Mouse (Mus musculus) left cerebral cortex, postnatal 14 days (tissue): Measurements from ENCODE around the gene Gphn. TPM values are rescaled to one million over a fixed set of nuclear protein-coding genes. Genes with fewer than 3 reads are reported as not detected.
"Not testable (repeated sequence)": the region's sequence is repeated elsewhere in the genome, so short reads cannot be mapped to it uniquely, and the experiment has no call there.

Experiments used
- DNase-seq, 2 experiments: peaks; one replicate each; pipeline ENCODE4 v3.0.0; 2021 to 2022; ENCODE audit warnings: low spot score in 2 of 2, mixed read lengths in 1 of 2
- intact Hi-C: fragments of 180-260 bp; cut with DNase I; formaldehyde crosslinking; loops from one replicate; pipeline ENCODE4 v1.15.1; 2025
- total RNA-seq, 2 experiments: library from RNA; stranded (reverse); gene quantifications; 2 replicates each; pipeline ENCODE4 v1.2.3; 2021

Gphn gene
- total RNA-seq, 2 experiments from 2014 or later, result 68.8 to 71.9 TPM

DNA sequence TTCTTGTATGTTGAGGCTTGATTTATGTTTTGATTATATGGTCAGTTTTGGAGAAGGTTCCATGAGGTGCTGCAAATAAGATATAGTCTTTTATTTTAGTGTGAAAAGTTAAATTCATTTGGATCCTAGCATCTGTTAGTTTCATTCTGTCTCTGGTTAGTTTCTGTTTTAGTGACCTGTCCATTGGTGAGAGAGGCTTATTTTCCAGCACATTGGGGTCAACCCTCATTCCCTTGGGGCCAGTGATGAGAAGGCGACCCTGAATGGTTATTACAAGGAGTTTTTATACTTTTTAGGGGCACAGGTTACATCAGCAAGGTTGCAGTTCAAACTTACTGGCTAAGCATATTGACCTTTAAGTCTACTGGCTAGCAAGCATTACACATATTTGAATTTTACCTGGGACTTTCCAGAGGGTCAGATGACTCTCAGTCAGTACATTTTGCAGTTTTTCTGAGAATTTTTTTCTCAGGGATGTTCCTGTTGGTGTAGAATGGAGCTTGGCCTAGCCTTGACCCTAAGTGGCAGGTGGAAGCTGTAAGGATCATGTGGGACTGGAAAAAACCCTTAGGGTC is 72.7 kb downstream of the Gphn start:
- DNase-seq, result no peak
- intact Hi-C loops, result no loop called here

DNA sequence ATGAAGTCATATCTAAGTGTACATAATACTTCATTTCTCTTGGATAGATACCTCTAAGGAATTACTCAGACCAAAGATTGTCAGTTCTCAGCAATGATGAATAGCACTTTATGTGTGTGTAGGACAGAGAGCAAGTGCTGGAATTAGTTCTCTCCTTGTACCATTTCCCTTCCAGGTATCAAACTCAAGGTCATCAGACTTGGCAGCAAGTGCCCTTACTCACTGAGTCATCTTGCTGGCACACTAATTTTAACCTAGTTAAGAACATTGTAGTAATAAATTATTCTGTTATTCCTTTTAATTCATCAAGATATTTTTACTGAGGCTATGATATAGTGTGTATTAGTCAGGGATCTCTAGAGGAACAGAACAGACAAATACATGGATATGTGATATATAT is 88.9 kb downstream of the Gphn start:
- no peak for DNase-seq
- intact Hi-C loops, result no loop called here

DNA sequence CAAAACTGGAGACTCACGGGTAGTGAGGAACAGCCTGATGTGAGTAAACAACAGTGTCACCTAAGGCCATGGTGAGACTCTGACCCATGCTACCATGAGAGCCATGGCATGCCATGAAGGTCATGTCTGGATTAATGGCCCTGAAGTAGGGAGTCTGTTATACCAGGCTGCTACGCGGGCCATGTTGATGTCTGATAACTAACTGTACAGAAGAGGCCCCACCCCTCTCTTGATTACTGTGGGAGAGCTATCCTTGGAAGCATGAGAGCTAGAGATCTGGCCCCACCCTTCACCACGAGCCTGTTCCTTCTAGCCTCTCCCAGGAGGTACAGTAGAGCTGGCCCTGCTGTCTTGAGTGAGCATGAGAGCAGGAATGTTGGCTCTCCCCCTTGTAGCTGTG is 101.8 kb downstream of the Gphn start:
- DNase-seq, result no peak
- intact Hi-C loops, result no loop called here

- intact Hi-C loops, result no loop called here
- DNase-seq, result peak; percentile 75 to 83
Measured at GRCm38 (mm10) chr12:78332107-78332506, 105.9 kb downstream of the Gphn start.

DNA sequence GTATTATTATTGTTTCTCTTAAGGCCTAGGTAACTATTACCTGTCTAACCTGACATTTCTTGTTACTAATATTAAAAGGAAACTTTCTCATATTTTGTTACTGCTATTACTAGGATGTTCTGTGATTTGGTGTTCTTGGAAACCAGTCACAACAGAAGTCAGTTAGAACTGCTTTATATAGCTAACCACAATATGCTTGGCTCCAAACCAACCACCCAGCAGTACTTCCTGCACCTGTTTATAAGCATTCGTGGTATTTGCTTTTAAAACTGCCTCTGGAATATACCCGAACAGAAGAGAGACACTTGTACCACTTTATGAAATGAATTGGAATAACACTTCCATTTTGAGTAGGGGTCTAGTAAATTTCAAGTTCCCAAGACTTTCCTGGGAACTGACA is 130.3 kb downstream of the Gphn start:
- intact Hi-C loops, result no loop called here

GRCm38 (mm10) chr12:78389267-78389666 is 163.1 kb downstream of the Gphn start:
- DNase-seq, result no peak
- intact Hi-C loops, result no loop called here

More for the DNA sequence above, 130.3 kb downstream of the Gphn start:
- peak in 1 of 2 experiments; percentile 2 for DNase-seq

GRCm38 (mm10) chr12:78395297-78395696 is 169.1 kb downstream of the Gphn start:
- DNase-seq, result no peak

GRCm38 (mm10) chr12:78407518-78407917 is 181.3 kb downstream of the Gphn start:
- intact Hi-C loops, result not testable (repeated sequence)

More at GRCm38 (mm10) chr12:78395297-78395696, 169.1 kb downstream of the Gphn start:
- intact Hi-C loops, result no loop called here

GRCm38 (mm10) chr12:78522176-78522575 is 296.0 kb downstream of the Gphn start:
- no peak for DNase-seq
- intact Hi-C loops, result no loop called here

More at GRCm38 (mm10) chr12:78407518-78407917, 181.3 kb downstream of the Gphn start:
- DNase-seq, result not testable (repeated sequence)

DNA sequence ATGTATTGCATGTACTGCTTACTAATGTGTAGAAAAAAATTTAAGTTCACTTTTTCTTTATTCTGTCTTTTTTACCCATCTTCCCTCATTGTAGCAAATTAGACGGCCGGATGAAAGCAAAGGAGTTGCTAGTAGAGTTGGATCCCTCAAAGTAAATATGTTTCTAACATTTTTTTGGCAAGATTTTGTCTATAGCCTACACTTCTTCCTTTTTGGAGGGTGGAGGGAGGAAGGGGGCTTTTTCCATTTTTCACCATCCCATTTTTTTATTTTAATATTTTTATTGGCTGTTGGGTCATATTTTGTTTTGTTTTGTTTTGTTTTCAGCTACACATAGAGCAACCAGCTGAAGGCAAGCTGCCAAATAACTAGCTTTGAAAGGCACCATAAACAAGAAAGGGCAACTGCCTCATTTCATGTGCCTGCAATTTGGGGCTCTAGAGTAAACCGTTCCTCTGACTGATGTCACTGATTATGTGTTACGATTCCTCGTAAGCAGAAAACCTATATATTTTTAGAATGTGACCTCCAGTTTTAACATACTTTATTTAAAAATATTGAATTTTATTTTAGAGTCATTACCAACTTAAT is 296.7 kb downstream of the Gphn start:
- no peak for DNase-seq
- intact Hi-C loops, result no loop called here

DNA sequence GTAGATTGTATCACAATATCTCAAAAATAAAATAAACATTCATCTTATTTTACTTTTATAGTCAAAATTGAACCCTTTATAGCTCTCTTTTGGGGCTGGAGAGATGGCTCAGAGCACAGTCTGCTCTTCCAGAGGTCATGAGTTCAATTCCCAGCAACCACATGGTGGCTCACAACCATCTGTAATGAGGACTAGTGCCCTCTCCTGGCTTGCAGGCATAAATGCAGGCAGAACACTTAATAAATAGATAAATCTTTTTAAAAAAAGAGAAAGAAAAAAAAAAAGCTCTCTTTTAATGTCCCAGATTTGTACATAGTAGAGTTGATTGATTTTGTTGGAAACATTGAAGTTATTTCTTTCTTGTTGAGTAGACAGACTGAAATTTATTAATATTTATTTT is 311.4 kb downstream of the Gphn start:
- DNase-seq, intact Hi-C loops: not testable (repeated sequence)

DNA sequence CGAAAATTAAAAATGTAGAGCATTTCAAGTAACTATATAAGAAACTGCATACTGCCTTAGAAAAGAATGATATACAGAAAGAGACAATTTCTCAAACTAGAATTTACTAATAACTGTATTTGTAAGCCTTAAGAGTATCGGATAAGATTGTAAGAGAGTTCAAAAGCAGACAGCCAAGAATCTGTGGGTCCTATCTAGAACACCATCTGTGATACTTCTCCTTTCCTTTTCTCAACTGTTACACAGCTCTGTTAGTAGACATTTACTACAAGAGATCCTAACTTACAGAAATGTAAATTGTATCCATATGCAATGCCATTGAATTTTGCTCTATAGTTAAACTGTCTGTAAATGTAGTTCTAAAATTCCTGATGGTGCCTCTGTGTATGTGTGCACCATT is 324.7 kb downstream of the Gphn start:
- DNase-seq, result no peak
- intact Hi-C loops, result no loop called here

DNA sequence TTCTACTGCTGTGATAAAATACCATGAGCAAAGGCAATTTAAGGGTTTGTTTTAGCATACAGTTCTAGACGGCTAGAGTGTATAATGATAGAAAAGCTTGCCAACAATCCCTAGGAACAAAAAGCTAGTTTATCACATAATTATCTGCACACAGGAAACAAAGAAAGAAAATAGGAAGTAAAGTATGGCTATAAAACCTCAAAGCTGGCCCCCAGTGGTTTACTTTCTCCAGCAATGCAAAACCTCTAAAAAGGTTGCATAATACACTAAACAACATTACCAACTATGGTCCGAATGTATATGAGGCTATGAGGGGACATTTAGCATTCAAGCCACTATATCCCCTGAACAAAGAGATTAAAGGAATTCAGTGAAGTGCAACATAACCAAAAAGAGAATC is 405.6 kb downstream of the Gphn start:
- intact Hi-C loops, result no loop called here
- DNase-seq, result no peak

- intact Hi-C loops, result no loop called here
Measured at GRCm38 (mm10) chr12:78639466-78639865, 413.3 kb downstream of the Gphn start.

DNA sequence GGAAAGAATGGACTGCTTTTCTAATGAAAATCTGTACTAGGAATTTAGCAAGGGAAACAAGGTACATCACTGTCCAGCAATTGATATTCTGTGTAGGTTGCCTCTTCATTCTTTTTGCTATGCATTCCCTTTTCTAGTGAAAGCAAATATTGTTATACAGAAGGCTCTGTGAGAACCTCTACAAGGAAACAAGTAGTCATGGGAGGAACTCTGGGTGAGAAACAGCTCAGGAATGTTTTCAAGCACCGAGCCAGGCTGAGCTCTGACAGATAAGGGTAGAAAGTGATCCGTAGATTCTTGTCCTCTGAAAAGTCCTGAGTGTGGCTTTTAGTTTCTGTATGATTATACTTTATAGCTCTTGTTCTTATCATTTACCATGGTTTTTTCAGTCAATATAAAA is 413.9 kb downstream of the Gphn start:
- intact Hi-C loops, result no loop called here

More at GRCm38 (mm10) chr12:78639466-78639865, 413.3 kb downstream of the Gphn start:
- DNase-seq, result no peak

DNA sequence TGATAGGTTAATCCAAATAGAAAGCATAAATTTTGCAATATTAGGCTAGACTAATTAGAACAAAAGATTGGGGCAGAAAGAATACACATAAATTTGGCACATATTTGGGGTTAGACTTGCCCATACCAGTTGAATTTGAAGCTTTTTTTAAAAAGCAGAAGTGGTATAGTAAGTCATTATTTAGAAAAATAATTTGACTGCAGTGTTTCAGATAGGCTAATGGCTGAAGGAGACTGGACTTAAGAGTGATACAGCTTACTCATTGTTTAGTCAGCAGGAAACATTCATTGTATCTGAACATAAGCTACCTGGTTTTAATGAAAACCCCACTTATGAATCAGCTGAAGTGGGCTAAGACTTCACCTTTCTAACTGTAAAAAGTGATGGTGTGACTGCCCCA is 415.0 kb downstream of the Gphn start:
- intact Hi-C loops, result no loop called here

More for the DNA sequence above, 413.9 kb downstream of the Gphn start:
- no peak for DNase-seq

DNA sequence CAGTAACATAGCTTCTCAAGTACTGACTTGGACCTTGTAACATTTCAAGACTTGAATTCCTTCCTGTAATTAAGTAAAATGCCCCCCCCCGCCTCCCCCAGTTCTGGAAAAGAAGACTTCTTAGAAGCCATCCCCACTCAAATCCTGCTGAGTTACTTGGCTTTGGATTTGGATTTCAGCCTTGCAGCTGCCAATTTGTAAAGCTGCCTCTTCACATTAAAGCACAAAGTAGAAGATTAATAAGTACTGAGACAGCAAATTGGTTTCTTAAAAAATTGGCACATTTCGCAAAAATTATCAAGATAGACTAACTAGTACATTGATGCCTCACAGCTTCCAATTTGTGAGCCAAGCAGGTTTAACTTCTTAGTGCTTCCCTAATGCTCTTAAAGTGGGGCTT is 417.5 kb downstream of the Gphn start:
- DNase-seq, result no peak
- intact Hi-C loops, result no loop called here

More for the DNA sequence above, 415.0 kb downstream of the Gphn start:
- no peak for DNase-seq

GRCm38 (mm10) chr12:78645282-78645681 is 419.1 kb downstream of the Gphn start:
- intact Hi-C loops, result no loop called here
- no peak for DNase-seq

GRCm38 (mm10) chr12:78659718-78660304 is 433.6 kb downstream of the Gphn start:
- DNase-seq, result no peak
- intact Hi-C loops, result no loop called here

GRCm38 (mm10) chr12:78678101-78678806 is 452.1 kb downstream of the Gphn start:
- intact Hi-C loops, result no loop called here
- no peak for DNase-seq
